Mouse (Mus musculus): ENCODE measurements at regions not wholly inside any gene's neighbourhood (a gene's known extent, or its start where the extent isn't known, plus 50 kb on each side); places are given as distances from the start of the nearest gene placed in this dataset.

DNA sequence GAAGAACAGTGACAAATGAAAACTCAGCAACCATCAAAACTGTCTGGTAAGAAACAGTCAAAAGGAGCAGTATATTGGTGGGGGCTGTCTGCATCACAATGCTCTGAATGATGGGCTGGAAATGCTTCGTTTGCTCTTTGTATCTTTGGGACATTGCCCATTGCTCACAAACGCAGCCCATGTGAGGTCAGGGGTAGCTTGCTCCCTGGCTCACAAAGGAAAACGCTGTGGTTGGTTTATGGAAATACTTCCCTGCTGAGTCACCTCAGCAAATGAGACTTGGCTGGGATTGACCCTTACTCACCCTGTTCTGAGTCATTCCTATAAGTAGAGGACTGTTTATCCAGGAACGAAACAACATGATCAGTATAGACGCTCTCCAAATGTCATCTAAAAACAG is 264.0 kb upstream of the Cdyl start:
- H3K36me3 ChIP-seq (replicated peaks; ENCODE audit: control insufficient read depth, insufficient read depth, low read length) = no peaks in the 10 kb centered on the region
- ATAC-seq (ENCODE audit: insufficient read depth, low read depth) = peak; percentile 86
- no peak for TF ChIP-seq CTCF (IDR thresholded peaks at IDR 0.05; ENCODE audit: low read depth)
- peak; percentile 49; the same call in 1 of the 2 replicates for TF ChIP-seq EP300 (IDR thresholded peaks at IDR 0.05; ENCODE audit: low read depth)
- no peak overlapping the region for H3K4me3 ChIP-seq (ENCODE audit: low read depth, low read length)
- no peaks in the 10 kb centered on the region for H3K9me3 ChIP-seq (replicated peaks; ENCODE audit: control insufficient read depth, low read length)
- no peak overlapping the region for H3K9ac ChIP-seq (replicated peaks; ENCODE audit: low read depth, low read length)
- H3K4me1 ChIP-seq (ENCODE audit: control insufficient read depth, insufficient read depth) = peaks cover 23% of the 10 kb centered on the region
- peak; percentile 91 for DNase-seq (ENCODE audit: low spot score)
- H3K27ac ChIP-seq (ENCODE audit: low read depth) = peak overlapping the region; percentile 63
- no peak overlapping the region for H3K4me2 ChIP-seq (ENCODE audit: low read depth, low read length)
- no peaks in the 10 kb centered on the region for H3K27me3 ChIP-seq (ENCODE audit: control insufficient read depth, insufficient read depth, low read length)
- 6% methylated on average over 5 of the region's 5 CpGs for WGBS

DNA sequence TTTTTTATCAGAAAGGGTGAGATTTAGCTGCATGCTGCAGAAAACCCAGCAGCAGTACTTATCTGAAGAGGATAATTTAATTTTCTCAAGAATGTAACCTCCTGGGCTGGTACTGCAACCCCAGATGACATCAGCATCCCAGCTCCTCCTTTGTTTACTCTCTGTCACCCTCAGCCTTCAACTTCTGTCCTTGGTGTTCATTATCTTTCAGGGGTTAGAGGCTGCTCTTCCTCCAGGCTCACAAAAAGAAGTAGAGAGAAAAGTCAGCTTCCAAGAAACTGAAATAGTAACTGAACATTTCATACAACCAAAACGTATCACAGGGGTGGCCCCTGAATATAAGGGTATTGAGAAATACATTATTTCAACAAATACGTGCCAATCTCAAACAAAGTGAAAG is 262.5 kb upstream of the Cdyl start:
- no peak overlapping the region for H3K4me2 ChIP-seq (ENCODE audit: low read depth, low read length)
- no peak overlapping the region for H3K27ac ChIP-seq (ENCODE audit: low read depth)
- peaks cover 23% of the 10 kb centered on the region for H3K4me1 ChIP-seq (ENCODE audit: control insufficient read depth, insufficient read depth)
- TF ChIP-seq CTCF (IDR thresholded peaks at IDR 0.05; ENCODE audit: low read depth) = no peak
- H3K9ac ChIP-seq (replicated peaks; ENCODE audit: low read depth, low read length) = no peak overlapping the region
- no peak for DNase-seq (ENCODE audit: low spot score)
- no peak for ATAC-seq (ENCODE audit: insufficient read depth, low read depth)
- H3K27me3 ChIP-seq (ENCODE audit: control insufficient read depth, insufficient read depth, low read length) = no peaks in the 10 kb centered on the region
- H3K4me3 ChIP-seq (ENCODE audit: low read depth, low read length) = no peak overlapping the region
- 75% methylated on average over 2 of the region's 2 CpGs for WGBS
- H3K36me3 ChIP-seq (replicated peaks; ENCODE audit: control insufficient read depth, insufficient read depth, low read length) = no peaks in the 10 kb centered on the region
- H3K9me3 ChIP-seq (replicated peaks; ENCODE audit: control insufficient read depth, low read length) = no peaks in the 10 kb centered on the region

DNA sequence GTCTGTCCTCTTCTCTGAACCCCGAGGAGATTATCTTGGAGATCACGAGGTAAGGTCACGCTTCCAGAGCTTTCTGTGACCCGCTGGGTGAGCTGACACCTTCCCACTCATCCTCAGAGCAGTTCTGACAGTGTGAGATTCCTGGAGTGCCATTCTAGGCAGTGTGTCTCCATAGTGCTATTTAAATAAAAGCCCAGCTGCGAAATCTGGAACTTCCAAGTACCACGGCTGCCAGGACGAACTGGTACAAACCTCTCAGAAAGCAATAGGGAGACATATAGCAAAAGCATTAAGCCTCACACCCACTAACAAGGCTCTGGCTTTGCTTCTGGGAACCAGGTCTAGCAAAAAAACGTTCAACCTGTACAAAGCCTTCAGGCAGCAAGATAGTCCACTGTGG is 261.4 kb upstream of the Cdyl start:
- no peak overlapping the region for H3K4me2 ChIP-seq (ENCODE audit: low read depth, low read length)
- H3K9ac ChIP-seq (replicated peaks; ENCODE audit: low read depth, low read length) = no peak overlapping the region
- TF ChIP-seq EP300 (IDR thresholded peaks at IDR 0.05; ENCODE audit: low read depth) = no peak
- no peak for TF ChIP-seq CTCF (IDR thresholded peaks at IDR 0.05; ENCODE audit: low read depth)
- 38% methylated on average over 8 of the region's 8 CpGs for WGBS
- peaks cover 23% of the 10 kb centered on the region for H3K4me1 ChIP-seq (ENCODE audit: control insufficient read depth, insufficient read depth)
- no peaks in the 10 kb centered on the region for H3K27me3 ChIP-seq (ENCODE audit: control insufficient read depth, insufficient read depth, low read length)
- no peak for DNase-seq (ENCODE audit: low spot score)
- no peaks in the 10 kb centered on the region for H3K9me3 ChIP-seq (replicated peaks; ENCODE audit: control insufficient read depth, low read length)
- no peaks in the 10 kb centered on the region for H3K36me3 ChIP-seq (replicated peaks; ENCODE audit: control insufficient read depth, insufficient read depth, low read length)
- ATAC-seq (ENCODE audit: insufficient read depth, low read depth) = peak; percentile 29; the same call in 1 of the 2 replicates
- peak overlapping the region; percentile 54 for H3K27ac ChIP-seq (ENCODE audit: low read depth)
- H3K4me3 ChIP-seq (ENCODE audit: low read depth, low read length) = no peak overlapping the region

DNA sequence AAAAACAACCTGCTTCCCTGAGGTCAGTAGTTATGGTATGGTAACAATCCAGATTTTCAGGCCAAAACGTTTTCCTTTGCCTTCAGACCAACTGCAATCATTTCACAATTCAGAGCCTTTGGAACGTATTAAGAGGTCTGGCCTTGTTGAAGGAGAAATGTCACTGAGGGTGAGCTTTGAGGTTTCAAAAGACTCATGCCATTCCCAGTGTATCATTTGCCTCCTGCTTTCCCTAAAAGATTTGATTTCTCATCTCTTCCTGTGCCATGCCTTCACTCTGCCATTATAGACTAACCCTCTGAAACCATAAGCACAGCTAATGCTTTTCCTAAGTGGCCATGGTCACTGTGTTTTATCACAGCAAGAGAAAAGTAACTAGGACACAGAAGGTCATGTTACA is 256.8 kb upstream of the Cdyl start:
- H3K27ac ChIP-seq (ENCODE audit: low read depth) = no peak overlapping the region
- no peak overlapping the region for H3K4me2 ChIP-seq (ENCODE audit: low read depth, low read length)
- H3K4me1 ChIP-seq (ENCODE audit: control insufficient read depth, insufficient read depth) = 0 out of 2 replicates have a peak, but pooled peaks cover 6% of the 10 kb centered on the region
- no peak for ATAC-seq (ENCODE audit: insufficient read depth, low read depth)
- H3K4me3 ChIP-seq (ENCODE audit: low read depth, low read length) = no peak overlapping the region
- H3K9ac ChIP-seq (replicated peaks; ENCODE audit: low read depth, low read length) = no peak overlapping the region
- WGBS = 71% methylated on average over 2 of the region's 2 CpGs
- H3K36me3 ChIP-seq (replicated peaks; ENCODE audit: control insufficient read depth, insufficient read depth, low read length) = no peaks in the 10 kb centered on the region
- H3K27me3 ChIP-seq (ENCODE audit: control insufficient read depth, insufficient read depth, low read length) = no peaks in the 10 kb centered on the region
- no peak for DNase-seq (ENCODE audit: low spot score)
- TF ChIP-seq CTCF (IDR thresholded peaks at IDR 0.05; ENCODE audit: low read depth) (no peak), EP300 (IDR thresholded peaks at IDR 0.05; ENCODE audit: low read depth) (no peak)
- H3K9me3 ChIP-seq (replicated peaks; ENCODE audit: control insufficient read depth, low read length) = no peaks in the 10 kb centered on the region

DNA sequence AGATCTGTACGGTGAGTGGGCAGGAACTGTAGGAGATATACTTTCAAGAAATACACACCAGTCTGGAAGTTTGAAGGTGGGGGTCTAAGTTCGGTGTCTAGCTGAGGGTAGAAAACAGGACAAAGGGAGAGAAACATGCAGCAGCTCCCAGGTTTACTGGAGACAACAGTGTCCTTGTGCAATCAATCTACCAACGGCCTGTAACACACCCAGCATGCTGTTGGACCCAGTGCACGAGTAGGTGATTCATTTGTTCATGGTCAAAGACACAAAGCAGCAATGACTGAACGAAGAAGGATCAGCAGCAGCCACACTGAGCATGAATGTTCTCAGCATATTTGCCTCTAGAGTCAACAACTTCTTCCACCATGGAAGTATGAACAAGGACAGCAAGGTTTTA is 255.2 kb upstream of the Cdyl start:
- no peak overlapping the region for H3K4me3 ChIP-seq (ENCODE audit: low read depth, low read length)
- WGBS = 92% methylated on average over 5 of the region's 5 CpGs
- H3K4me1 ChIP-seq (ENCODE audit: control insufficient read depth, insufficient read depth) = no peaks in the 10 kb centered on the region
- no peak overlapping the region for H3K9ac ChIP-seq (replicated peaks; ENCODE audit: low read depth, low read length)
- no peak overlapping the region for H3K27ac ChIP-seq (ENCODE audit: low read depth)
- no peak for DNase-seq (ENCODE audit: low spot score)
- no peaks in the 10 kb centered on the region for H3K36me3 ChIP-seq (replicated peaks; ENCODE audit: control insufficient read depth, insufficient read depth, low read length)
- no peaks in the 10 kb centered on the region for H3K9me3 ChIP-seq (replicated peaks; ENCODE audit: control insufficient read depth, low read length)
- TF ChIP-seq EP300 (IDR thresholded peaks at IDR 0.05; ENCODE audit: low read depth) (no peak), CTCF (IDR thresholded peaks at IDR 0.05; ENCODE audit: low read depth) (no peak)
- H3K4me2 ChIP-seq (ENCODE audit: low read depth, low read length) = no peak overlapping the region
- no peaks in the 10 kb centered on the region for H3K27me3 ChIP-seq (ENCODE audit: control insufficient read depth, insufficient read depth, low read length)
- ATAC-seq (ENCODE audit: insufficient read depth, low read depth) = no peak

DNA sequence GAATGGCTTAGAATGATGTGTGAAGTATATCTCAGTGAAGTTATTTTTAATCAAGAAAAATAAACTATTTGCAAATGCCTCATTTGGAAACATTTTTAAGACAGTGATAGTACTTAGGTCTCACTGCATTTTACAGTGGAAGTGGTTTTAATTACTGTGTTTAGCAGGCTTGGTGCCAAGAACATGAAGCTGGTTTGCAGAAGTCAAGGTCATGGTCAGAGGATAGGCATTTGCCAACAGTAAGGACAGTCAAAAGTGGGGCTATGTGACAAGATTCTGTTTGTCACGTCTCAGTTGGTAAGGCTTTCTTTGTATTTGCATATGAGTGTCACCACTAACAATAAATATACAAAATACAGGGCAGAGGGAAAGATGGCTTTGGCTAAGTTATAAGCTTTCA is 254.2 kb upstream of the Cdyl start:
- TF ChIP-seq EP300 (IDR thresholded peaks at IDR 0.05; ENCODE audit: low read depth) = no peak
- no peak overlapping the region for H3K9ac ChIP-seq (replicated peaks; ENCODE audit: low read depth, low read length)
- no peaks in the 10 kb centered on the region for H3K9me3 ChIP-seq (replicated peaks; ENCODE audit: control insufficient read depth, low read length)
- WGBS = 29% methylated on average over 1 of the region's 1 CpGs
- H3K36me3 ChIP-seq (replicated peaks; ENCODE audit: control insufficient read depth, insufficient read depth, low read length) = no peaks in the 10 kb centered on the region
- ATAC-seq (ENCODE audit: insufficient read depth, low read depth) = peak; percentile 49; the same call in 1 of the 2 replicates
- peak overlapping the region; percentile 20; the same call in 1 of the 2 replicates for H3K27ac ChIP-seq (ENCODE audit: low read depth)
- H3K4me3 ChIP-seq (ENCODE audit: low read depth, low read length) = no peak overlapping the region
- DNase-seq (ENCODE audit: low spot score) = peak; percentile 76
- H3K4me1 ChIP-seq (ENCODE audit: control insufficient read depth, insufficient read depth) = no peaks in the 10 kb centered on the region
- H3K27me3 ChIP-seq (ENCODE audit: control insufficient read depth, insufficient read depth, low read length) = no peaks in the 10 kb centered on the region
- H3K4me2 ChIP-seq (ENCODE audit: low read depth, low read length) = no peak overlapping the region

Data from heart, postnatal 0 days (tissue).